Mouse (Mus musculus): ENCODE results near the gene Gm1123. TPM values are rescaled to one million over a fixed set of nuclear protein-coding genes. Genes with fewer than 3 reads are reported as not detected.
A peak's percentile ranks its signal among the peaks of the same experiment; 100 is the strongest.

The Gm1123 gene
- total RNA-seq (2021) = not detected
- long read RNA-seq, experiment 1 = 0 reads
- long read RNA-seq, experiment 2 = 0 reads

DNA sequence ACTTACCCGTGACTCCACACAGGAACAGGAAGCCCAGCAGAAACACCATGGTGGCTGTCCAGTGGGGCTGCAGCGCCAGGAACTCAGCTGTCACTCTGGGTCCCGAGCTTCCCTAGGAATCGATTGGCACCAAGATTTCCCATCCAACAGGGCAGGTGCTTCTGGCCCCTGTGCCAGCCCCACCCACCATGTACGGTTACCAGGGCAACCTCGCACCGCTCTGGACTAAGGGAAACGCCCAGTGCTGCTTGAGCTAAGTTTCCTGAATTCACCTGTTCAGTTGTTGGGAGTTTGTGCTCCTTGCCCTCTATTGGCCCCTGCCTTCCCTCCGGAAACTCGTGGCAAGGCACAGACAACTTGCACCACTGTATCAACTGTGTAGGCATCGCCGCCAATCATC is at the start of gene Gm1123:
Gm1123 (minus strand) TSS at position 141 of the 400 bp plus-strand sequence.
- DNase-seq = no peak

DNA sequence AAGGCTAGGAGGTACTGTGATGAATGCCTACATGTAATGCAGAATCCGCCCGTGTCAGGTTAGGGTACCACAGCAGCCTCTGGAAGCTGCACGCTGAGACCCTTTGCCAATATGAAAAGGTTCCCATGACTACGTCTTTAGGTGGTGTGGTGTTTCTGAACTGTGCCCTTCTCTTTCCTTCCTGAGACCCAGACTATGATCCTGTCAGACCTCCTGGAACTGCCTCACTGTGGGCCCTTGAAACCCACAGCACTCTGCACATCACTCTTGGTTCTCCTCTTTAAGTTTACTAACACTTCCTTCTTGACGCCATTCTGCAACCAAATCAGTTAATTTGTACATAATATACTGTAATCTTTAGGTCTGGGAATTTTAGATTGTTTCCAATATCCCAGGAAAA is 46.2 kb upstream of the Gm1123 start:
- no peak for DNase-seq

DNA sequence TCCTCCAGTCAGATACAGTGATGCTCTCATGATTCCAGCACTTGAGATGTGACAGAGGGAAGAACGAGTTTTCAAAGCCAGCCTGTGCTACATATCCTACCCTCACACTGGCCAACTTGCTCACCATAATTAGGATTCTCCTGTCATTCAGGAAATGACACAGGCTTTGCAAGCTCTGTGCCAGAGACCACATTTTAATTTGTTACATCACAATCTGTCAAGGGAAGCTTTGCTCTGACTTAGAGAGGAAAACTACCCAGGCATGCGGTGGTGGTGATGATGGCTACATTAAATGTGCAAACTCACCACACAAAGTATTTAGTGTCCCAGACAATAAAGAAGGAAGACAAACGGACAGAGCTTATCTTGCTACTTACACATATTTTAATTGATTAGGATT is 45.8 kb upstream of the Gm1123 start:
- DNase-seq = no peak

DNA sequence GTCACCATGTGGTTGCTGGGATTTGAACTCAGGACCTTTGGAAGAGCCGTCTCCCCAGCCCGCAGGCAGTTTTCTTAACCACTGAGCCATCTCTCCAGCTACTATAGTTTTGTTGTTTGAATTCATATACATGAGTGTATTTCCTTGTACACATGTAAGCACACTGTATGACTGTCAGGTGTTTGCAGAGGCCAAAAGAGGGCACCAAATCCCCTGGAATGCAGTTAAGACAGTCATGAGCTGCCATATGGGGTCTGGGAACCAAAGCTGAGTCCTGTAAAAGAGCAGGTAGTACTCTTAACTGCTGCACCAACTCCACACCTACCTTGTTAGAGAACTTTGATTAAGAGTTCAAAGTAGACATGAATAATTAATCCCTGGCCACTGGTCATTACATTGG is 45.1 kb upstream of the Gm1123 start:
- no peak for DNase-seq

DNA sequence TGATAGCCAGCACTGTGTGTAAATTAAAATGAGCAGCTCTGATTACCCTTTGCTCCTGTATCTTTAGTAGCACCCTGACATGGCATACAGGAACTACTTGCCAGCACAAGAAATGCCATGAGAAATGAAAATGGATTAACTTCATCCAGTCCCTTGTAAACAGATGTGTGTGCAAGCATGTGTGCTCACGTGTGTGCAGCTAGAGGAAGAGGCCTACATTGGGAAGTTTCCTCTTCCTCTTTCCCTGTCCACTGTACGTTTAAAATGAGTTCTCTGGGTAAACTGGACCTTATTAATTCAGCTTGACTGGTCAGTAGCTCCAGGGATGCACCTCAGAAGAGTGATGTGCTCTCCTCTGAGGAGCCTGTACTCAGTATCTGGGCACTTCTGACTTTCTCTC is 38.9 kb upstream of the Gm1123 start:
- DNase-seq = no peak

DNA sequence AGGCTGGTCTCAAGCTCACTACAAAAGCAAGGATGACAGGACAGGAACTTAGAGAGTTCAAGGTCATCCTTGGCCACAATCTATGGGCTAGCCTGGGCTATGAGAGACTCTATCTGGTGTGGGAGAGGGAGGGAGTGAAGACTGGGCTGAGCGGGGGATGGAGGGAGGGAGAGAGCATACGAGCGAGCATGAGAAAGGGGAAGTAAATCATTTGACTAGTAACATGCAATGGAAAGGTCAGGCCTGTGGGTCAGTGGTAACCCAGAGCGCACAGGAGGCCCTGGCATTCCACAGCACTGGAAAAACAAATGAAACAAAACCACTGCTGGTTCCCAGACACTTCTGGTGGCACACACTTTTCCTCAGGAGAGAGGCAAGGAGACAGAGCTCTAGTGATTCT is 37.0 kb upstream of the Gm1123 start:
- no peak for DNase-seq

DNA sequence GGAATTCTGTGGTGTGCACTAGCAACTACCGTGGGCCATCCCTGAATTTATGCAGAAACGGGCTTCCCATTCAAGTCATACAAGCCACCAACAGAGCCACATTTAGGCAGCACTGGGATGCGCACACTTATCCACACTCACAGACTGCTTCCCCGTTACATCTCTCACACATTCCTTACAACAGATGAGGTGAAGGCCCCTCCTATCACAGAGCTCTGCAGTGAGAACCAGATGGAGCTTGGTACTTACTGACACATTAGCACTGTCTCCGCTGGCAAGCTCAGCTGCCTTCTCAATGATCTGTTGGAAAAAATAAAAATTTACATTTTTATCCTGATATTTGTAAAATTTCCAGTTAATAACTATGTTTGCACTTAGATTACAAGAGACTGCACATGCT is 29.8 kb upstream of the Gm1123 start:
- no peak for DNase-seq

DNA sequence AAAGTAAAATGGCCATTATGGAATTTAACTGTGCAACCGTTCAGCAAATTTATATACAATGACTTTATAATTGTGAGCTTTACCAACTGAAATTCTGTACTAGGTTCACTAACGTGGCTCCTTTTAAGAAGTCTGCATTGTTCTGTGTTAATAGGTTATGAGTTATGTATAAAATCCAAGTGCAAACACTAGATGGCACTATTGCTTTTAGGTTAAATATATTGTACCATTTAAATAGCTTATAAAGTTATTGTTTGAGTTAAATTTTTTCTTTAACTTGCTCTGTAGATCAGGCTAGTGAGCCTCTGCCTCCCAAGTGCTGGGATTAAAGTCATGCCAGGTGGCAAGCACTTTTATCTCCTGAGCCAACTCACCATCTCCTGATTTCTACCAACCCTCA is 28.7 kb upstream of the Gm1123 start:
- DNase-seq = no peak

DNA sequence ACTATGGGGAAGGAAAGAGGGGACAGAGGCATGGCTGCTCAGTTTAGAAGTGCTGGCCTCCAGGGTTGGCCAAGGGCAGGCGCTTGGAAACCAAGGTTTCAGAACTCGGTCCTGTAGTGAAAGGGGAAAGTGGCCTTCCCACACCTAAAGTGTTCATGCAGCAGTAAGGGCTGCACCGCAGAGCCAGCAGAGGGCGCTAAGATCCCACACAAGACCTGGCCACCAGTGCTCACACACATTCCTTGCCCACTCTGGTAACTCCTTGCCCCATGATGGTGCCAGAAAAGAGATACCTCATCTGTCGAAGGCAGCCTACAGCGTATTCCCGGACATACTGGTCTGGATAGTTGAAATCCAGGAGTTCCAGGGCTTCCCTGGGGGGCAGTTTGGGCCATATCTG is 27.0 kb upstream of the Gm1123 start:
- peak; percentile 85 for DNase-seq

DNA sequence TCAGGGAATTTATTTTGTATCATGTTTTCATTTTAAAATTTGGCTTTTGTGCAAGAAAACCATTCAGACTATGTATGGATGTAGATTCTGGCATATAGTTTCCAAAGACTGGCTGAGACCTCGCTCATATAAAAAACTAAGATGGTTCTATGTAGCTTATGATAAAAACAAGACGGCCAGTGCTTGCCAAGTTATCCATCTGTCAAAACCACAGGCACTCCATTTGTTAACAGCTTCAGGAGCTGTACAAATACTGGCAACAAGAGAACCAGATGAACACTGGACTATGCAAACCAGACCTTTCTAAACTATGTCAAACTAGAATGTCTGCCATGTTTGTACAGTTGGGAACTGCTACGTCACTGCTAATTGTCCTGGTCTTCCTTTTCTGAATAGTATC is 22.2 kb upstream of the Gm1123 start:
- DNase-seq = no peak

DNA sequence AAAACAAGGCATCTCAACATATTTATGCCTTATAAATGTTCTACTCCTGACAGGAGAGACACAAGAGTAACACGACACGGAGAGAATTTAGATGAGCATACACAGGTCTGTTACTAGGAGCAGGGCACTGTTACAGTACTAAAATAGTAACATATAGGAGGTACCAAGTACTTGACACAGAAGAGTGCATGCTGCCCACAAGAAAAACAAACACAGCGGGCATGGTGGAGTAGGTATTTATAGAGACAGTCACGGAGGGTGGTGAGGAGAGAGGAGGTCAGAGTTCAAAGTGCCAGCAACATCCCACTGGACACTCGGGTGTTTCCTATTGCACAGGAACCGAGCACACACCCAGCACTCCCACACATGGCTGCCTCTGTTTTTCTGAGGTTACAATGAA is 14.2 kb upstream of the Gm1123 start:
- DNase-seq = no peak

DNA sequence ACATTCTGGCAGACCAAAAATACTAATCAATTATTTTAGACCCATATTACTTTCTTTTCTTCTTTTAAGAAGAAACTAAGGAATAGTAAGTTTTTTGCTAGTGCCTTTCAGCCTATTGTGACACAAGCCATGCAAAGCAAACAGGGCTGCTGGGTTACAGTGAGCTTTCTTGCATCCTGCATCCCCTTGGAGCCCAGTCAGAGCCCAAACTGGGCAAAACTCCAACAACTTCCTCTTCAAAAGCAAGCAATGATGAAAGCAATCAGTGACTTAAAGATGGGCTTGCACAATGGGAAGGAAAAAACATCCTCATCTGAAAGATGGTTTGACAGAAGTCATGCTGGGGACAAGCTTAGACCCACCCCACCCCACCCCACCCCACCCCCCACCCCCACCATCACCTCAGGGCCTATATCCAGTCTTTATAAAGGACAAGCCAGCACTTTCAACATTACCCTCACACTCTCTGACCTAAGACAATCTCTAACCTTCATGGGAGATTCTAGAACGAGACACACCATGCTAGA is 13.3 kb upstream of the Gm1123 start:
- DNase-seq = peak; percentile 21

DNA sequence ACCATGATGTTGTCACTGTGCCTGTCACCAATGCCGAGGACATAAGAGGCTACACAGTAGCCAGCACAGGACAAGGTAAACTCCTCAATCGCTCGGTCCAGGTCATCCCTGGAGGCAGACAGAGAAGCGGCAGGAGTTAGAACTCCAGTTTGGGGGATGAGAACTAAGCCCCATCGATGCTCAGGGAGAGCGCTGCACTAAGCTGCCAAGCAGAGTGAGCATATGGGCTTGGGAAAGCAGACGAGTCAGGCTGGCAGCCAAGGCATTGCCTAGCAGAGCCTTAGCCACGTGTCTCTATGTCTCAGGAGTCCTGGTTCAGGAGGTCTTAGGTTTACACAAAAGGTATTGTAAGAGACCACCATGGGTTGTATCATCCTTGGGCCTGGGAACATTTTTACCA is 9.2 kb upstream of the Gm1123 start:
- no peak for DNase-seq

DNA sequence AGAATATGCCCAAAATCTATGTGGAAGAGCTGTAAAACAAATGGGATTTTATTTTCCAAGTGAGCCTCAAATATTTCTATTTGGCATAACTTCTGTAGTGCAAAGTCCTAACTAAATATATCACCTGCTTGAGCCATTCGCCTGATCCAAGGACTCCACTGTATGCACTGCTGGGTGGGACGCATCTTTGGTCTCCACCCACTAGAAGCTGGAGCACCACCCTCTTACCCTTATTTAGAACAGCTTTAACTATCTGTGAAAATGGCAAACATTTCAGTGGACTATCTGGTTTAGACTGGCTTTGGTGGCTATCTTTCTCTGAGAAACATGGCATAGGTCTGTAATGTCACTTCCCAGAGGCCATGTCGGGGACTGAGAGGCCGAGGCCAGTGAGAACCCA is 7.1 kb upstream of the Gm1123 start:
- DNase-seq = no peak

DNA sequence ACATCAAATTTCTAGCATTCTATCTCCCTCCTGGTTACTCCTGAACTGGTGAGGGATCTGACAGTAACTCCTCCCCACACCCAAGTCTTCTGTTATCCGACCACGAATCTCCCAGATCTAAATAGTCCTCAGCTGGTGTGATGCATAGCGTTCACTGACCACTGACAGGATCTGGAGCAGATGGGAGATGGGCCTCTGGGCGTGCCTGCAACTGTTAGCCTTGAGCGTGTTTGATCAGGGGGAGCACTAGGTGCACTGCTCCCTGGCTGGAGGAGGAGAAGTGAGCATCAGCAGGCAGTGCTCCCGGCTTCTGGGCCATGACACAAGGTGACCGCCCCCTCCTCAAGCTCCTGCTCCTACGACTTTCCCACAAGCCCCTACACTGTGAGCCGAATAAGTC is 6.5 kb upstream of the Gm1123 start:
- DNase-seq = no peak

DNA sequence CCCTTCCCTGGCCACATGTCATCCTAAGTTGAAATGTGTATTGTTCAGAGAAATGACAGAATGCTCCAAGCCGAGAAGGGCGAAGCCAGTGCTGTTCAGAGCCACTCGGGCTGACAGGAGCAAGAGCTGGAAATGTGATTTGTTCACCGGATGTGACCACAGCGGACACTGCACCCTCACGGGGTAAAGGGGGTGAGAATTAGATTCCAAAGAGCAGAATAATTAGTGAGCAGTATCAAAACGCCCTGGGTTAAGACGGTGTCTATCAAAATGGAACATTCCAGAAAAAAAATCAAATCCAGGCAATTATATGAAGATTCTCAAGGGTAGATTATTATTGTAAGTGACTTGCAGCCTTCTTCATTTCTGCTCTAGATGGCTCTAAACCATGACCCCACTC is 1.4 kb downstream of the Gm1123 start:
- DNase-seq = no peak

DNA sequence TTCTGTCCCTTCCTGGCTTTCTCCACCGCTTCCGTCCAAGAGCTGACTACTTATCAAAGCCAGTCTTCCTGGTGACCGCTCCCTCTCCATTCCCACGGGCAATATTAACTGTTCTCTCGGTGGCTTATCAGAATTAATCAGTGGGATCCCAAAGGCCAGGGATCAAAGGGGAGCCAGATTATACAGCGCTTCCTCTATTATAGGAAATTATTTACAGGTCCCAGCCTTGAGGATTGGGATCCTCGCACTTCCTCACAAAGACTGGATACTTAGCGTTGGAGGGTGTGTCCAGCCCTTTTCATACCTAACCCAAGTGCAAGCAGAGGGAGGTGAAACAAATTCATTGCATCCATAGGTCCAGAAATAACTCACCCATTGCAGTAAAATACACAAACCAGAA is 3.5 kb downstream of the Gm1123 start:
- no peak for DNase-seq

DNA sequence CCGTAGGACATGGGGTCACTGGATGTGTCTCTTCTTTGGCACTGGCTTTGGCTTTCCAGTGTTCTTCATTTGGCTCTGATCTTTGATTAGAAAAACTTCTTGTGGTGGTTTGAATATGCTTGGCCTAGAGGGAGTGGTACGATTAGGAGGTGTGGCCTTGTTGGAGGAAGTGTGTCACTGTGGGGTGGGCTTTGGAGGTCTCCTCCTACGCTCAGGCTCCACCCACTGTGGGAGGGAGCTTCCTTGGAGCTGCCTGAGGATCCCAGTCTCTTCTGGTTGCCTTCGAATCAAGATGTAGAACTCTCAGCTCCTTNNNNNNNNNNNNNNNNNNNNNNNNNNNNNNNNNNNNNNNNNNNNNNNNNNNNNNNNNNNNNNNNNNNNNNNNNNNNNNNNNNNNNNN is 13.8 kb downstream of the Gm1123 start:
- no peak for DNase-seq

DNA sequence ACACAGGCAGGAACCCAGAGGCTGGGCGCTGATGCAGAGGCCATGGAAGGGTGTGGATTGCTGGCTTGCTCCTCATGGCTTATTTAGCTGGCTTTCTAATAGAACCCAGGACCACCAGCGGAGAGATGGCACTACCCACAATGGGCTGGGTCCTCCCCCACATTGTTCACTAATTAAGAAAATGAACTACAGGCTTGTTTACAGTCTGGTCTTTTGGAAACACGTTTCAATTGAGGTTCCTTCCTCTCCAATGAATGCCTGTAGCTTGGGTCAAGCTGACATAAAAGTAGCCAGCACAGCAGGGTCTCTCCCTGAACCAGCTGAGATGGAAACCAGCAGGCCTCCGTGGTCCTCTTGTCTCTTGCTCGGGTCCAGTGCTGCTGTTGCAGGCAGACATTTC is 14.3 kb downstream of the Gm1123 start:
- DNase-seq = no peak

DNA sequence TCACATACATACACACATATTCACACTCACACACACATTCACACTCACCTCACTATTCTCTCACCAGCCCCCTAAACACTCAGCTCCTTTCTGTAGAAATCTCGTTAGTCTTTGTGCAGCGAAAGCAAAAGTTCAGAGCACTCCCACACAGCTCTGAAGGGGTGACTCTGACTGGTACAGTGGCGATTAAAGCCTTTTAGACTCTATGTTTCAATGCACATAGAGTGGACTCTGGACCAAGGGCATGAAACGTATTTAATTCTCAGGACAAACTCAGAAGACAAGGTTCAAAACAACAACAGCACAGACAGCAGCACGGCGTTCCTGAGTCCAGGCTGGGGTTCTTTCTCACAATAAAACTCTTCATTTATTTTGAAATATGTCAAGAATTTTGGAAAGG is 17.8 kb downstream of the Gm1123 start:
- no peak for DNase-seq

DNA sequence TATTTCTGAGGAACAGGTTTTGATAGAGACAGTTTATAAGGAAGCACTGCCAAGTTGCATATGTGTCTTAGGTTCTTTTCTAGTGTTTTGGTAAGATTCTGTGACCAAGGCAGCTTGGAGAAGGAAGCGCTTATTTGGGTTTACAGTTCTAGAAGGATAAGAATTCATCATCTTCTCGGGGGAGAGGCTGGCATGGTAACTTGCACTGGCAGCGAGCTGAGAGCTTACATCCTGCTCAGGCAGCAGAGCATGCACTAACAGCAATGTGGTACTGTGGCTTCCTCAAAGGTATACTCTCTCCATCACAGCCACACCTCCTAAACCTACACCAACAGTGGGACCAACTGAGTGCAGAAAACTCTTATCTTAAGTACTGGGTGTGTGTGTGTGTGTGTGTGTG is 18.8 kb downstream of the Gm1123 start:
- no peak for DNase-seq

DNA sequence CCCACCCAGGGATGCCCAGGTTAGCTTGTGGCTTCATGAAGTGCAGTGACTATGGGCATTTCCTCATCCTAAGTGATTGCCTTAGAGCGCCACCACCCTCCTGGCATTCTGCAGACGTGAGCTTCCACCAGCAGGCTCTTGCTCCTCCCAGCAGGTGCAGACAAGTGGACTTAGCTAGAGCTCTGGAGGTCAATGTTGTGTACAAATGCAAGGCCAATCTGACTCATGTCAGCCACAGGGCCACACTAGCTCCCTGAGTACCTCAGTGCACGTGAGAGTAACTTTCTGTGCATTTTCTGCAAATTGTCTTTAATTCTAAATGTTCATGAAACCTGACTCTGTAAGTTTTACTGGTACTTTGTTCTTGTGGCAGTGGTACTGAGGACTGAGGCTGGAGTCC is 19.2 kb downstream of the Gm1123 start:
- no peak for DNase-seq

DNA sequence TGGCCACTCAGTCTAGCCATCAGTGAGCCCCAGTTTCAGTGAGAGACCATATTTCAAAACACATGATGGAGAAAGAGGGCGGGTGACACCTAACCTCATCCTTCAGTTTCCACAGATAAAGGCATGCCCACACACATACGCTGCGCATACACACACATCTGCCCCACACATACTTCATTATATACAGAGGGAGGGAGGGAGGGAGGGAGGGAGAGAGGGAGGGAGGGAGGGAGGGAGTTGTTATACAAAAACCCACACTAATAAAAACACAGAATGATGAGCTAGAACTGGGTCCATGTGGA is 25.7 kb downstream of the Gm1123 start:
- no peak for DNase-seq

DNA sequence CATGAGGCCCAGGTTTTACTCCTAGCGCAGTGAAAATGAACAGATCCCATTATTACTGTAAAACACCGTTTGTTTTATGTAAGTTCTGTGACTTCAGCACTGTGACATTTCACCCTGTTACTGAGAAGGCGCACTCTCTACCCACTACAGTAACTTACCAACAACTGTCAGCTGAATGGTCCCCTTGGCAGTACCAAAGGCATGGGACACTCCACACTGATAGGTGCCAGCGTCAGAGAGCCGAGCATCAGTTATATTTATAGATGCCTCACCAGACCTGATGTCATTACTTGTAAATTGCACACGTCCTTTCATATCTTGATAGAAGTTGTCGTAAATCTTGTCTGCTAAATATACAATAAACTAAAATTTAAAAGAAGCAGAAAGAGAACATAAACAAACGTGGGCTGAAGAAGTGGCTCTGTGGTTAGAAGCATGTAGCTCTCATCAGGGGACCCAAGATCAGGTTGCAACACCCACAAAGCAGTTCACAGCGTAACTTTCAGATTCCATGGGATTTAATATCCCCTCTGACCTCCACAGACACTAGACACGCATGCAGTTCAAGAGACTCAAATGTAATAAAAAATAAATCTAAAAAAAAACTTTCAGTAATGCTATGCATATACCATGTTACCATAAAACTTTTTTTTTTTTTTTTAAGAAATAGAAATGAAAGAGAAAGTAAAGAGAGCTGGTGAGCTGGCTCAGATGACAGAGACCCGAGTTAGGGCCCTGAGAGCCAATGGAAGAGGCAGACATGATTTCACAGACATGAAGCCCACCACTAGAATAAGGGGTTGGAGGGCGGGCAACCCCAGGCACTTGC is 26.2 kb downstream of the Gm1123 start:
- DNase-seq = no peak

DNA sequence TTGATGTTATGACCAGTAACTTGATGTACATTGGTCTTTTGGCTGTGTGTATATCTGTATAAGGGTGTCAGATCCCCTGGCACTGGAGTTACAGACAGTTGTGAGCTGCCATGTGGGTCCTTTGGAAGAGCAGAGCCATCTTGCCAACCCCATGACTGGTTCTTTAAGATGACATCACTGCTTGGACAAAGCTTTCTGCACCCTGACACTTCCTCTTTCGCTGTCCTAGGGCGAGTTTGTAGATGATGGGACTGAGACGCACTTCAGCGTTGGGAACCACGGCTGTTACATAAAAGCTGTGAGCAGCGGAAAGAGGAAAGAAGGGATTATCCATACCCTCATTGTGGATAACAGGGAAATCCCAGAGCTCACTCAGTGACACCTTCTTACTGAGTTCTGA is 34.2 kb downstream of the Gm1123 start:
- no peak for DNase-seq

All from adrenal gland, postnatal 10 days (tissue).